Mouse (Mus musculus): Measurements from ENCODE around the gene Odf3l1. TPM values are rescaled to one million over a fixed set of nuclear protein-coding genes. Genes with fewer than 3 reads are reported as not detected.
A peak's percentile ranks its signal among the peaks of the same experiment; 100 is the strongest.

Gene Odf3l1
- polyA plus RNA-seq, 1 experiment from 2014 or later, result 0.37 TPM

DNA sequence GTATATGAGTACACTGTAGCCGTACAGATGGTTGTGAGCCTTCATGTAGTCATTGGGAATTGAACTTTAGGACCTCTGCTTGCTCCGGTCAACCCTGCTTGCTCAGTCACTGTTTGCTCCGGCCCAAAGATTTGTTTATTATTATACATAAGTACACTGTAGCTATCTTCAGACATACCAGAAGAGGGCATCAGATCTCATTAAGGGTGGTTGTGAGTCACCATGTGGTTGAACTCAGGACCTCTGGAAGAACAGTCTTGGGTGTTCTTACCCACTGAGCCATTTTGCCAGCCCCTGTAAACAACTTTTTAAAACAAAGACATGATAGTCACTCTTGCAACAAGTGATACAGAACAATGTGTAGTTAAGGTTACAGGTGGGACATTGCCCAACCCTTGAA lies 32.6 kb downstream of the Odf3l1 start:
- H3K27ac ChIP-seq (ENCODE audit: low read depth, low read length), result no peak overlapping the region
- no peak overlapping the region for H3K9ac ChIP-seq (ENCODE audit: low read depth, low read length)
- 0 out of 2 replicates have a peak, but pooled peaks cover 2% of the 10 kb centered on the region for H3K27me3 ChIP-seq (ENCODE audit: control insufficient read depth, insufficient read depth, low read length)
- 85% methylated on average over 3 of the region's 3 CpGs for WGBS
- no peak overlapping the region for H3K4me2 ChIP-seq (replicated peaks; ENCODE audit: low read depth, low read length)
- 0 out of 2 replicates have a peak, but pooled peaks cover 2% of the 10 kb centered on the region for H3K4me1 ChIP-seq (replicated peaks; ENCODE audit: control insufficient read depth, insufficient read depth, low read length)
- H3K4me3 ChIP-seq (ENCODE audit: low read depth, low read length), result no peak overlapping the region
- no peaks in the 10 kb centered on the region for H3K36me3 ChIP-seq (ENCODE audit: control insufficient read depth, insufficient read depth, low read length)
- no peak for ATAC-seq (ENCODE audit: low FRiP score)
- no peaks in the 10 kb centered on the region for H3K9me3 ChIP-seq (ENCODE audit: control insufficient read depth, low read length)
- DNase-seq (ENCODE audit: low spot score), result no peak

DNA sequence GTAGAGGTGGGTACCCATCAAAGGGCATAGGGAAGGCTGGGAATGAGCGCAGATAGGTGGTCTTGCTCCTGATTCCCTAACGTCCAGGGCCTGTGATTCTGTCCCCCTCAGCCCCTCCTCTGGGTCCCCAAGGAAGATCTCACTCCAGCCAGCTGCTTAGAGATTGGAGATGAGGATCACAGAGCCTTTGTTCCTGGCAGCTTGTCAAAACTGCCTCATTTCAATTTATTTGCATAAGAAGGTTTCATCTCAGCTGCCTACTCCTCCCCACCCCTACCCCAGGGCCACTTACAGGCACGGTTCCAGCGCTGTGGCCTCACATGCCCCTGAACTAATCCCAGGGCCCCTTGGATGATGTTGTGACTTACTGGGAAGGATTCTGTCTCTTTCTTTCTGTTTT lies 34.3 kb downstream of the Odf3l1 start:
- WGBS, result 19% methylated on average over 4 of the region's 4 CpGs
- Histone ChIP-seq H3K4me2 (replicated peaks; ENCODE audit: low read depth, low read length) (no peak overlapping the region), H3K36me3 (ENCODE audit: control insufficient read depth, insufficient read depth, low read length) (no peaks in the 10 kb centered on the region), H3K4me1 (replicated peaks; ENCODE audit: control insufficient read depth, insufficient read depth, low read length) (peaks cover 5% of the 10 kb centered on the region; the same call in 1 of the 2 replicates), H3K9me3 (ENCODE audit: control insufficient read depth, low read length) (no peaks in the 10 kb centered on the region), H3K27me3 (ENCODE audit: control insufficient read depth, insufficient read depth, low read length) (0 out of 2 replicates have a peak, but pooled peaks cover 2% of the 10 kb centered on the region), H3K9ac (ENCODE audit: low read depth, low read length) (no peak overlapping the region), H3K27ac (ENCODE audit: low read depth, low read length) (peak overlapping the region; percentile 32), H3K4me3 (ENCODE audit: low read depth, low read length) (no peak overlapping the region)
- ATAC-seq (ENCODE audit: low FRiP score) (peak; percentile 71; the same call in 1 of the 2 replicates), DNase-seq (ENCODE audit: low spot score) (peak; percentile 47)

DNA sequence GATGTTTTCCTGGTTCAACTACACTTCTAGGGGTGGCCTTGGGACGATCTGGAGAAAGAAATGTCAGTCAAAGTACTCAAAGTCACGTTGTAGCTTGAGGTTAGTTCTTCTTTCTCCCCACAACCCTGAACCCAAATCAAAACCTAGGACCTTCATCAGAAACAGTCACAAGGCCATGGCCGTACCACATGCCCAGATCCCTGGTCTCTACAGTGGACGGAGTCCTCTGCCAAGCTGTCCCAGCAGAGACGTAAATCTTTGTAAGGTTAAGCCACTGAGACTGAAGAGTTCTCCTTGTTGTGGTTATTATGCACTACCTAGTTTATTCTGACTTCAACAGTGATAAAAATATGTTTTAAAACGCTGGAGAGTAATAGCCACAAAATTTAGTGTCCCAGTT lies 35.6 kb downstream of the Odf3l1 start:
- H3K36me3 ChIP-seq (ENCODE audit: control insufficient read depth, insufficient read depth, low read length), result no peaks in the 10 kb centered on the region
- no peak overlapping the region for H3K4me2 ChIP-seq (replicated peaks; ENCODE audit: low read depth, low read length)
- H3K27ac ChIP-seq (ENCODE audit: low read depth, low read length), result no peak overlapping the region
- 0 out of 2 replicates have a peak, but pooled peaks cover 2% of the 10 kb centered on the region for H3K27me3 ChIP-seq (ENCODE audit: control insufficient read depth, insufficient read depth, low read length)
- no peaks in the 10 kb centered on the region for H3K9me3 ChIP-seq (ENCODE audit: control insufficient read depth, low read length)
- ATAC-seq (ENCODE audit: low FRiP score), result no peak
- WGBS, result 84% methylated on average over 6 of the region's 6 CpGs
- DNase-seq (ENCODE audit: low spot score), result no peak
- peaks cover 5% of the 10 kb centered on the region; the same call in 1 of the 2 replicates for H3K4me1 ChIP-seq (replicated peaks; ENCODE audit: control insufficient read depth, insufficient read depth, low read length)
- H3K9ac ChIP-seq (ENCODE audit: low read depth, low read length), result no peak overlapping the region
- no peak overlapping the region for H3K4me3 ChIP-seq (ENCODE audit: low read depth, low read length)

DNA sequence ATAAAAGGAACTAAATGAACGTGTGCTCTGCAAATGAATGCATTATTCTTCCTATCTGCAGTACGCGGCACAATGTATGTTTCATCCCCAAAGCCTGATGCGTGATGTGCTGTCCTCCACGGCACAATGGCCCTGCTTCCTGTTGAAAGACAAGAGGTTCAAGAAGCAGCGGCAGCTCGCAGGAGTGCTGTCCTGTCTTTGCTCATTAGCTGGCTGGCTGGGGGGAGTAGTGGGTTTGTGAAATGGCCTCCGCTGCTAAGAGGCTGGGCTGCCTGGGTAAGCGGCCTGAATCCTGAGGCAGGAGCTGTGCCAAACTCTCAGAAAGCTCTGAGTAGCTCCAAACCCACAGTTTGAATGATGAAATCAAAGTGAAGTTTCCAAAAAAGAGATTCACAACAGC lies 36.3 kb downstream of the Odf3l1 start:
- 0 out of 2 replicates have a peak, but pooled peaks cover under 1% of the 10 kb centered on the region for H3K27me3 ChIP-seq (ENCODE audit: control insufficient read depth, insufficient read depth, low read length)
- WGBS, result 43% methylated on average over 9 of the region's 9 CpGs
- no peaks in the 10 kb centered on the region for H3K36me3 ChIP-seq (ENCODE audit: control insufficient read depth, insufficient read depth, low read length)
- ATAC-seq (ENCODE audit: low FRiP score) (no peak), DNase-seq (ENCODE audit: low spot score) (no peak)
- H3K4me1 ChIP-seq (replicated peaks; ENCODE audit: control insufficient read depth, insufficient read depth, low read length), result peaks cover 5% of the 10 kb centered on the region; the same call in 1 of the 2 replicates
- no peak overlapping the region for H3K27ac ChIP-seq (ENCODE audit: low read depth, low read length)
- no peak overlapping the region for H3K9ac ChIP-seq (ENCODE audit: low read depth, low read length)
- H3K9me3 ChIP-seq (ENCODE audit: control insufficient read depth, low read length), result no peaks in the 10 kb centered on the region
- no peak overlapping the region for H3K4me2 ChIP-seq (replicated peaks; ENCODE audit: low read depth, low read length)
- H3K4me3 ChIP-seq (ENCODE audit: low read depth, low read length), result no peak overlapping the region

DNA sequence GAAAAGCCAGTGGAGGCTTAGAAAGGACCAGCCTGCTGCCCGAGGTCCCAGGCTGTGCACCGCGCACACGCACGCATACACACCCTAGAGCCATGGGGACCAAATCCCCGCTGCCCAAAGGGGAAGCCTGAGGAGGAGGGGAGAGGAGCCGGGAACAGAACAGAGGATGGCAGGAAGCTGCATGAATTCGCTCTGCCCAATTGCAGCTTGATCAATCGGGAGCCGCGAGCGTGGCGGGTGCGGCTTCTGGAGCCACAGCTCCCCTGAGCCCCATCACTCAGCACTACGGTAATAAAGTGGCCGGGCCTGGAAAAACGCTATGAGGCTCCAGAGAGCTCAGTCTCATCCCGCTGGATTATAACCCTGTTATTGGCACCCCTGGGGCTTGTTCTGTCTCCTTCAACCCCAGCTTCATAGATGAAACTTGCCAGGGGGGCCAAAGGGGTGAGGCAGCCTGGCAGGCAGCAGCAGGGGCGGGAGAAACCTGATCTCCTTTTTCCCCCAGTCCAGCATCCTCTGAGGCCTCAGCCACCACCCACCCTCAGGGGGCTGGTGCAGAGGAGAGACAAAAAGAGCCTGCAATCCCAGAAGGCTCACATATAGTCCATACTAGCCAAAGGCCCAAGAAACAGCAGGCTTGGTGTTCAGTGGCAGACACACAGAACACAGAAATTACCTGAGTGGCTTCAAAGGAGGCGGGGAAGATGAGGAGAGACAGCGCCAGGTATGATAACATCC lies 38.8 kb downstream of the Odf3l1 start:
- 12% methylated on average over 21 of the region's 21 CpGs for WGBS
- Histone ChIP-seq H3K4me1 (replicated peaks; ENCODE audit: control insufficient read depth, insufficient read depth, low read length) (peaks cover 5% of the 10 kb centered on the region; the same call in 1 of the 2 replicates), H3K36me3 (ENCODE audit: control insufficient read depth, insufficient read depth, low read length) (no peaks in the 10 kb centered on the region), H3K4me2 (replicated peaks; ENCODE audit: low read depth, low read length) (peak overlapping the region; percentile 41), H3K27ac (ENCODE audit: low read depth, low read length) (no peak overlapping the region), H3K9ac (ENCODE audit: low read depth, low read length) (peak overlapping the region; percentile 32), H3K27me3 (ENCODE audit: control insufficient read depth, insufficient read depth, low read length) (no peaks in the 10 kb centered on the region), H3K4me3 (ENCODE audit: low read depth, low read length) (peak overlapping the region; percentile 10; the same call in 1 of the 2 replicates), H3K9me3 (ENCODE audit: control insufficient read depth, low read length) (no peaks in the 10 kb centered on the region)
- peak; percentile 30; the same call in 1 of the 2 replicates for ATAC-seq (ENCODE audit: low FRiP score)
- DNase-seq (ENCODE audit: low spot score), result peak; percentile 62

DNA sequence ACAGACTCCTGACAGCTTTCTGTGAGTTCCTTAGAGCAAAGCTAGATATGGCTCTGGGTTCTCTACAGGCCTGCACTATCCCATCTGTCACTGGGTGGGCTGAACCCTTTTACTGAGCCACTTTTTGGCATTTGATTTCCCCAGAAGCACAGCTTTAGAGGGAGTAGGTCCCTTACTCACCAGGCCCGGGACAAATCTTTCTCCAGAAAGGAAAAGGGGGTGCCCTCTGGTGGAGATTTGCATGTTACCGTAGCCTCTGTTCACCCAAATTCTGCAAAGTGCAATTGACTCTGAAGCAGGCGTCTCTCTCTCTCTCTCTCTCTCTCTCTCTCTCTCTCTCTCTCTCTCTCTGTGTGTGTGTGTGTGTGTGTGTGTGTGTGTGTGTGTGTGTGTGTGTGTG lies 39.6 kb downstream of the Odf3l1 start:
- H3K27ac ChIP-seq (ENCODE audit: low read depth, low read length), result no peak overlapping the region

DNA sequence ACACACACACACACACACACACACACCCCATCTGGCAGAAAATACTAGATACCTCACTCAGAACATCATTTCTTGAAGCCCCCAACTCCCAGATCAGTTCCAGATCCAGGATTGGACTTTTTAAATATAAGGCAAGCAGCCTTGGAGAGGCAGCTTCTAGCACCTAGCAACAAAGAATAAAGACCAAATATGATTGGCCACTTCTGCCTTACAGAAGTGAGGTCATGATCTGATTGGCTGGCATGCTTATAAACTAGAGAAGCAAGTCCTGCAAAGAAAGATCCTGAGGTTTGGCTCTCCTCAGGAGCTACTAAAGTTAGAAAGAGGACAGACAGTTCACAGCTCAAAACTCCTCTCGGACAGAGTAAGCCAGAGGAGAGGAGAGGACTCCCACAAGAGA lies 53.6 kb downstream of the Odf3l1 start:
- 82% methylated on average over 1 of the region's 1 CpGs for WGBS
- Histone ChIP-seq H3K4me2 (replicated peaks; ENCODE audit: low read depth, low read length) (no peak overlapping the region), H3K4me3 (ENCODE audit: low read depth, low read length) (no peak overlapping the region), H3K4me1 (replicated peaks; ENCODE audit: control insufficient read depth, insufficient read depth, low read length) (no peaks in the 10 kb centered on the region), H3K9me3 (ENCODE audit: control insufficient read depth, low read length) (no peaks in the 10 kb centered on the region), H3K27ac (ENCODE audit: low read depth, low read length) (no peak overlapping the region), H3K27me3 (ENCODE audit: control insufficient read depth, insufficient read depth, low read length) (no peaks in the 10 kb centered on the region), H3K36me3 (ENCODE audit: control insufficient read depth, insufficient read depth, low read length) (no peaks in the 10 kb centered on the region), H3K9ac (ENCODE audit: low read depth, low read length) (no peak overlapping the region)
- ATAC-seq (ENCODE audit: low FRiP score), result no peak
- no peak for DNase-seq (ENCODE audit: low spot score)

More for the DNA sequence above, 39.6 kb downstream of the Odf3l1 start:
- Histone ChIP-seq H3K4me3 (ENCODE audit: low read depth, low read length) (no peak overlapping the region), H3K4me2 (replicated peaks; ENCODE audit: low read depth, low read length) (no peak overlapping the region), H3K27me3 (ENCODE audit: control insufficient read depth, insufficient read depth, low read length) (no peaks in the 10 kb centered on the region), H3K9me3 (ENCODE audit: control insufficient read depth, low read length) (no peaks in the 10 kb centered on the region), H3K9ac (ENCODE audit: low read depth, low read length) (no peak overlapping the region), H3K36me3 (ENCODE audit: control insufficient read depth, insufficient read depth, low read length) (no peaks in the 10 kb centered on the region), H3K4me1 (replicated peaks; ENCODE audit: control insufficient read depth, insufficient read depth, low read length) (peaks cover 5% of the 10 kb centered on the region; the same call in 1 of the 2 replicates)
- ATAC-seq (ENCODE audit: low FRiP score) (no peak), DNase-seq (ENCODE audit: low spot score) (peak; percentile 58)
- 6% methylated on average over 3 of the region's 3 CpGs for WGBS

DNA sequence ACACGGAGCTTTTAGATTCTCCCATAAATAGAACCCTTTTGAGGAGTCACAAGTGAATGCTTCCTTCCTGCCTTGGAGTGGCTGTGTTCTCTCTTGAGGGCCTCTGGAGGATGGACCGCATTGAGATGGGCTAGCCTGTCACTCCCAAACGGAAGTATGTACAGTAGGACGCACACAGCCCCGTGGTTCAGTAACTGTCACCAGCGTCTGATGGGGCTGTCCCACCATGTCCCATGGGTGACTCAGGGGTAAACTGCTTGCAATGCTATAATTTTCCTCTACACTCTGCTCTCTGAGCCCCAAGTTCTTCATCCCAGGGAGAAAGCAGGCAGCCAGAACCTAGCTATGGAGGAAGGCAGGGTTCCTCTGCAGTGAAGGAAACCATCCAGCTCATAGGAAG lies 56.5 kb downstream of the Odf3l1 start:
- no peak for DNase-seq (ENCODE audit: low spot score)
- Histone ChIP-seq H3K4me1 (replicated peaks; ENCODE audit: control insufficient read depth, insufficient read depth, low read length) (no peaks in the 10 kb centered on the region), H3K4me2 (replicated peaks; ENCODE audit: low read depth, low read length) (no peak overlapping the region), H3K9me3 (ENCODE audit: control insufficient read depth, low read length) (no peaks in the 10 kb centered on the region), H3K36me3 (ENCODE audit: control insufficient read depth, insufficient read depth, low read length) (no peaks in the 10 kb centered on the region), H3K9ac (ENCODE audit: low read depth, low read length) (no peak overlapping the region), H3K4me3 (ENCODE audit: low read depth, low read length) (no peak overlapping the region), H3K27ac (ENCODE audit: low read depth, low read length) (no peak overlapping the region), H3K27me3 (ENCODE audit: control insufficient read depth, insufficient read depth, low read length) (no peaks in the 10 kb centered on the region)
- 89% methylated on average over 6 of the region's 6 CpGs for WGBS
- ATAC-seq (ENCODE audit: low FRiP score), result no peak

DNA sequence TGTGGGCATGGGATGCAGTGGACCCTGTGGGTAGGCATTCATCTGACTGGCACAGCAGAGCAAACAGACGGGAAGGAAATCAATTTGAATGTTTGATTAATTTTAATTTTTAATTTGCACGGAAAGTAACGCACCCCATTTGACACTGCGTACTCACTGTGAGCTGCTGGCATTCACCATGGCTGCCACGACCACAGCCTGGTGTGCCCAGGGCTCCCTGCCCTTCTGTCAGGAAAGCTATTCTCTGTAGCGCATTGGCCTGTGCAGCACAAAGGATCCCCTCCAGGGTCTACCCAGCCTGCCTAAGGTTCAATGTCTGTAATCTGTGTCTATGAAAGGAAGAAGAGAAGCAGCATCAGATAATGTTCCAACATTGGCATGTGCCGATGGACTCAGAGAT lies 61.3 kb downstream of the Odf3l1 start:
- H3K9ac ChIP-seq (ENCODE audit: low read depth, low read length), result no peak overlapping the region
- ATAC-seq (ENCODE audit: low FRiP score) (no peak), DNase-seq (ENCODE audit: low spot score) (no peak)
- H3K4me1 ChIP-seq (replicated peaks; ENCODE audit: control insufficient read depth, insufficient read depth, low read length), result no peaks in the 10 kb centered on the region
- peaks cover 7% of the 10 kb centered on the region for H3K27me3 ChIP-seq (ENCODE audit: control insufficient read depth, insufficient read depth, low read length)
- no peaks in the 10 kb centered on the region for H3K36me3 ChIP-seq (ENCODE audit: control insufficient read depth, insufficient read depth, low read length)
- no peak overlapping the region for H3K27ac ChIP-seq (ENCODE audit: low read depth, low read length)
- H3K4me2 ChIP-seq (replicated peaks; ENCODE audit: low read depth, low read length), result no peak overlapping the region
- H3K9me3 ChIP-seq (ENCODE audit: control insufficient read depth, low read length), result no peaks in the 10 kb centered on the region
- no peak overlapping the region for H3K4me3 ChIP-seq (ENCODE audit: low read depth, low read length)
- 89% methylated on average over 7 of the region's 7 CpGs for WGBS

Data from hindbrain, embryonic 11.5 days (tissue).